Mouse (Mus musculus): ENCODE results near the gene Rgs10. TPM values are rescaled to one million over a fixed set of nuclear protein-coding genes. Genes with fewer than 3 reads are reported as not detected.

Rgs10 gene
- polyA plus RNA-seq, 1 experiment from 2014 or later, result 88.1 TPM

DNA sequence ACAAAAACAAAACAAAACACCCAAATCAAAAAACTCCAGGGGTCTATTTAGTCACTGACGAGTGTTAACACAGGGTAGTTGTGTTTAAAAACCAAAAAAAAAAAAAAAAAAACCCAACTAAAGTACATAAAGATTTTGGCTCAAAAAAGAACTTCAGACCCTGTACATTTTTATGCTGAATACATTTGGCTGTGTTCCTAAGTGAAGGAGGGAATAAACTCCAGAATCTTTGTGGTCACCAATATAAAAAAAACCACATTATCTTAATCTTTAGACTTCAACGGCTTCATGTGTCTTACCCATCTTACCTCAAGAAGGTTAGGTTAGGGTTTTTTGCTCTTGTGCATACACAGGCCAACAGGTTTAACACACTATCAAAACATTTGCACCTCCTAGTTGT, 22.0 kb upstream of the Rgs10 start:
- H3K4me3 ChIP-seq (ENCODE audit: low read depth, low read length), result no peak overlapping the region
- H3K27ac ChIP-seq (ENCODE audit: low read depth, low read length), result no peak overlapping the region
- no peaks in the 10 kb centered on the region for H3K4me1 ChIP-seq (replicated peaks; ENCODE audit: control insufficient read depth, insufficient read depth, low read length)
- no peak overlapping the region for H3K9ac ChIP-seq (ENCODE audit: low read depth, low read length)
- 80% methylated on average over 2 of the region's 2 CpGs for WGBS
- no peak for ATAC-seq (replicated peaks; ENCODE audit: low FRiP score)
- H3K9me3 ChIP-seq (ENCODE audit: control insufficient read depth, low read length), result no peaks in the 10 kb centered on the region
- H3K36me3 ChIP-seq (ENCODE audit: control insufficient read depth, insufficient read depth, low read length), result peaks cover 26% of the 10 kb centered on the region; the same call in 1 of the 2 replicates
- H3K4me2 ChIP-seq, result no peak overlapping the region
- no peaks in the 10 kb centered on the region for H3K27me3 ChIP-seq (replicated peaks; ENCODE audit: control insufficient read depth, insufficient read depth, low read length)
- DNase-seq (ENCODE audit: low spot score), result no peak

- H3K9me3 ChIP-seq (ENCODE audit: control insufficient read depth, low read length), result no peaks in the 10 kb centered on the region
- no peak for ATAC-seq (replicated peaks; ENCODE audit: low FRiP score)
- H3K27me3 ChIP-seq (replicated peaks; ENCODE audit: control insufficient read depth, insufficient read depth, low read length), result no peaks in the 10 kb centered on the region
- no peak overlapping the region for H3K9ac ChIP-seq (ENCODE audit: low read depth, low read length)
- WGBS, result 88% methylated on average over 6 of the region's 6 CpGs
- no peak overlapping the region for H3K4me3 ChIP-seq (ENCODE audit: low read depth, low read length)
- no peak for DNase-seq (ENCODE audit: low spot score)
- no peak overlapping the region for H3K27ac ChIP-seq (ENCODE audit: low read depth, low read length)
- H3K36me3 ChIP-seq (ENCODE audit: control insufficient read depth, insufficient read depth, low read length), result peaks cover 16% of the 10 kb centered on the region; the same call in 1 of the 2 replicates
- no peaks in the 10 kb centered on the region for H3K4me1 ChIP-seq (replicated peaks; ENCODE audit: control insufficient read depth, insufficient read depth, low read length)
- H3K4me2 ChIP-seq, result no peak overlapping the region
Measured at GRCm38 (mm10) chr7:128439251-128439650, 20.7 kb upstream of the Rgs10 start.

DNA sequence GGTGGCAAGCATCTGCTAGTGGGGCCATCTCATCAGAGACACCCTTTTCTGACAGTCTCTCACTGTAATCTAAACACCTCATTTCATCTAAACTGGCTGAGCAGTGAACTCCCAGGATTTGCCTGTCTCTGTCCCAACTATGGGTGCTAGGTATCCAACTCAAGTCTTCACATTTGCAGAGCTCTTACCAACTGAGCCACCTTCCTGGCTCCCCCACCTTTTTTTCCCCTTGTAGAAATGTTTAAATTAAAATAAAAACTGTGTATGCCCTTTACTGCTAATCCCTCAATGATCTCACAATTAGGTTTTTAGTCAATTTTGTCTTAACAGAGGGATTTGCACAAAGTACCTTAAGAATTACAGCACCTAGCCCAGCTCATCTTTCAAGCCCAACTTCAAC, 19.6 kb upstream of the Rgs10 start:
- no peaks in the 10 kb centered on the region for H3K4me1 ChIP-seq (replicated peaks; ENCODE audit: control insufficient read depth, insufficient read depth, low read length)
- no peaks in the 10 kb centered on the region for H3K27me3 ChIP-seq (replicated peaks; ENCODE audit: control insufficient read depth, insufficient read depth, low read length)
- no peak overlapping the region for H3K4me2 ChIP-seq
- DNase-seq (ENCODE audit: low spot score) (no peak), ATAC-seq (replicated peaks; ENCODE audit: low FRiP score) (no peak)
- no peak overlapping the region for H3K27ac ChIP-seq (ENCODE audit: low read depth, low read length)
- no peaks in the 10 kb centered on the region for H3K9me3 ChIP-seq (ENCODE audit: control insufficient read depth, low read length)
- no peak overlapping the region for H3K4me3 ChIP-seq (ENCODE audit: low read depth, low read length)
- H3K36me3 ChIP-seq (ENCODE audit: control insufficient read depth, insufficient read depth, low read length), result peaks cover 10% of the 10 kb centered on the region; the same call in 1 of the 2 replicates
- no peak overlapping the region for H3K9ac ChIP-seq (ENCODE audit: low read depth, low read length)

GRCm38 (mm10) chr7:128433213-128433612, 14.7 kb upstream of the Rgs10 start:
- Histone ChIP-seq H3K27ac (ENCODE audit: low read depth, low read length) (no peak overlapping the region), H3K27me3 (replicated peaks; ENCODE audit: control insufficient read depth, insufficient read depth, low read length) (no peaks in the 10 kb centered on the region), H3K4me3 (ENCODE audit: low read depth, low read length) (no peak overlapping the region), H3K4me2 (no peak overlapping the region), H3K9me3 (ENCODE audit: control insufficient read depth, low read length) (no peaks in the 10 kb centered on the region), H3K36me3 (ENCODE audit: control insufficient read depth, insufficient read depth, low read length) (no peaks in the 10 kb centered on the region), H3K4me1 (replicated peaks; ENCODE audit: control insufficient read depth, insufficient read depth, low read length) (no peaks in the 10 kb centered on the region), H3K9ac (ENCODE audit: low read depth, low read length) (no peak overlapping the region)
- ATAC-seq (replicated peaks; ENCODE audit: low FRiP score) (no peak), DNase-seq (ENCODE audit: low spot score) (no peak)
- 46% methylated on average over 1 of the region's 1 CpGs for WGBS

- no peak overlapping the region for H3K9ac ChIP-seq (ENCODE audit: low read depth, low read length)
- H3K27me3 ChIP-seq (replicated peaks; ENCODE audit: control insufficient read depth, insufficient read depth, low read length), result no peaks in the 10 kb centered on the region
- H3K4me2 ChIP-seq, result no peak overlapping the region
- H3K27ac ChIP-seq (ENCODE audit: low read depth, low read length), result no peak overlapping the region
- DNase-seq (ENCODE audit: low spot score), result no peak
- H3K4me1 ChIP-seq (replicated peaks; ENCODE audit: control insufficient read depth, insufficient read depth, low read length), result no peaks in the 10 kb centered on the region
- H3K9me3 ChIP-seq (ENCODE audit: control insufficient read depth, low read length), result no peaks in the 10 kb centered on the region
- H3K4me3 ChIP-seq (ENCODE audit: low read depth, low read length), result no peak overlapping the region
- ATAC-seq (replicated peaks; ENCODE audit: low FRiP score), result no peak
- no peaks in the 10 kb centered on the region for H3K36me3 ChIP-seq (ENCODE audit: control insufficient read depth, insufficient read depth, low read length)
- 82% methylated on average over 10 of the region's 10 CpGs for WGBS
Measured at GRCm38 (mm10) chr7:128432574-128432973, 14.0 kb upstream of the Rgs10 start.

GRCm38 (mm10) chr7:128422491-128422890, 3.9 kb upstream of the Rgs10 start:
- H3K9ac ChIP-seq (ENCODE audit: low read depth, low read length), result no peak overlapping the region
- no peak overlapping the region for H3K4me3 ChIP-seq (ENCODE audit: low read depth, low read length)
- H3K4me1 ChIP-seq (replicated peaks; ENCODE audit: control insufficient read depth, insufficient read depth, low read length), result peaks cover 3% of the 10 kb centered on the region
- WGBS, result 60% methylated on average over 3 of the region's 3 CpGs
- H3K27me3 ChIP-seq (replicated peaks; ENCODE audit: control insufficient read depth, insufficient read depth, low read length), result peaks cover 27% of the 10 kb centered on the region
- no peaks in the 10 kb centered on the region for H3K9me3 ChIP-seq (ENCODE audit: control insufficient read depth, low read length)
- ATAC-seq (replicated peaks; ENCODE audit: low FRiP score) (no peak), DNase-seq (ENCODE audit: low spot score) (no peak)
- H3K27ac ChIP-seq (ENCODE audit: low read depth, low read length), result no peak overlapping the region
- H3K36me3 ChIP-seq (ENCODE audit: control insufficient read depth, insufficient read depth, low read length), result no peaks in the 10 kb centered on the region
- no peak overlapping the region for H3K4me2 ChIP-seq

GRCm38 (mm10) chr7:128421701-128422100, 3.1 kb upstream of the Rgs10 start:
- Histone ChIP-seq H3K4me1 (replicated peaks; ENCODE audit: control insufficient read depth, insufficient read depth, low read length) (peaks cover 3% of the 10 kb centered on the region), H3K36me3 (ENCODE audit: control insufficient read depth, insufficient read depth, low read length) (no peaks in the 10 kb centered on the region), H3K4me3 (ENCODE audit: low read depth, low read length) (no peak overlapping the region), H3K27me3 (replicated peaks; ENCODE audit: control insufficient read depth, insufficient read depth, low read length) (peaks cover 31% of the 10 kb centered on the region), H3K9me3 (ENCODE audit: control insufficient read depth, low read length) (no peaks in the 10 kb centered on the region), H3K9ac (ENCODE audit: low read depth, low read length) (no peak overlapping the region), H3K4me2 (no peak overlapping the region), H3K27ac (ENCODE audit: low read depth, low read length) (no peak overlapping the region)
- ATAC-seq (replicated peaks; ENCODE audit: low FRiP score) (no peak), DNase-seq (ENCODE audit: low spot score) (no peak)
- WGBS, result 75% methylated on average over 7 of the region's 7 CpGs

- no peaks in the 10 kb centered on the region for H3K36me3 ChIP-seq (ENCODE audit: control insufficient read depth, insufficient read depth, low read length)
- WGBS, result 28% methylated on average over 9 of the region's 9 CpGs
- no peaks in the 10 kb centered on the region for H3K9me3 ChIP-seq (ENCODE audit: control insufficient read depth, low read length)
- H3K27ac ChIP-seq (ENCODE audit: low read depth, low read length), result no peak overlapping the region
- no peak overlapping the region for H3K4me2 ChIP-seq
- H3K4me1 ChIP-seq (replicated peaks; ENCODE audit: control insufficient read depth, insufficient read depth, low read length), result peaks cover 21% of the 10 kb centered on the region
- ATAC-seq (replicated peaks; ENCODE audit: low FRiP score), result no peak
- DNase-seq (ENCODE audit: low spot score), result no peak
- peaks cover 36% of the 10 kb centered on the region for H3K27me3 ChIP-seq (replicated peaks; ENCODE audit: control insufficient read depth, insufficient read depth, low read length)
- no peak overlapping the region for H3K9ac ChIP-seq (ENCODE audit: low read depth, low read length)
- H3K4me3 ChIP-seq (ENCODE audit: low read depth, low read length), result no peak overlapping the region
Measured at GRCm38 (mm10) chr7:128419690-128420089, 1.1 kb upstream of the Rgs10 start.

DNA sequence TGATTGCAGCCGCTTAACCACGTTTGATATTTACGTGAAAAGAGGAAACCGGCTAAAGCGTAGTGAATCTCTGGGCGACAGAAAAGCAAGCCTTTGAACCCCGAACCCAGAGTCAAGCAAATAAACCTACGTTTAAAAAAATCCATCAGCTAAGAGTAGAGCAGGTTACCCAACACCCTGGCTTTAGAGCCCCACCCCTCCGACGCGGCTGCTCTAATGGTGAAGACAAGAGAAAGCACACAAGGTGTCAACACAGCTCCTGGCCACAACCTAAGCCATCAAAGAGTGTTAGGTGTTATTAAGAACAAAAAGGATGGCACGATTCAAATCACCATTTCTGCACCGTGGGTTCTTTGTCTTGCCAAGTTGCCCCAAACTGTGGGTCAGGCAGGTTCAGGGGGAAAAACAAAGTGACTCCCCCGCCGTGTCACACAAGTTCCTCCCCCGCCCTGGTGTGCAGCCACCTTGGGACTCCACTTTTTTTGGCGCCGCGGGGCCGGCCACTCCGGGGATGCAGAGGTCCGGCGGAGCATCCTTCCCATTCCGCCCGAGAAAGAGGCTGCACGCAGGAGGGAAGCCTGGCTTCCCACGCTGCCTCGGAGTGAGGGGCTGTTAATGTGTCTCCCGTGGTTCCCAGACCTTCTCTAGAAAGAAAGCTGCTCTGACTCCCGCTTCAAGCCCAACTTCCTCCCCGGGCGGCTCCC, 1.2 kb downstream of the Rgs10 start:
- Histone ChIP-seq H3K9ac (ENCODE audit: low read depth, low read length) (peak overlapping the region; percentile 82), H3K27ac (ENCODE audit: low read depth, low read length) (peak overlapping the region; percentile 21; the same call in 1 of the 2 replicates), H3K4me1 (replicated peaks; ENCODE audit: control insufficient read depth, insufficient read depth, low read length) (peaks cover 42% of the 10 kb centered on the region), H3K27me3 (replicated peaks; ENCODE audit: control insufficient read depth, insufficient read depth, low read length) (peaks cover 36% of the 10 kb centered on the region), H3K36me3 (ENCODE audit: control insufficient read depth, insufficient read depth, low read length) (no peaks in the 10 kb centered on the region), H3K9me3 (ENCODE audit: control insufficient read depth, low read length) (no peaks in the 10 kb centered on the region), H3K4me2 (peak overlapping the region; percentile 100), H3K4me3 (ENCODE audit: low read depth, low read length) (peak overlapping the region; percentile 87)
- ATAC-seq (replicated peaks; ENCODE audit: low FRiP score) (no peak), DNase-seq (ENCODE audit: low spot score) (no peak)
- 2% methylated on average over 32 of the region's 32 CpGs for WGBS
